In genomic region chr14:12657351-12657750, GRCm38 (mm10) we compare ENCODE assay signal across 19 mouse cellular contexts.
DNase-seq lines count a peak whose midpoint lies in the region; ATAC-seq and TF ChIP-seq lines count a peak whose summit lies in the region.
"Had no signal": no experiment of that assay in that cellular context is flagged by ENCODE, and none has a peak within 500 bp of the region (broad histone marks: within the 10 kb centered on the region; RNA-seq: fewer than 3 reads in every experiment).

No protein-coding gene starts in this region.

- no peaks in the 10 kb centered on the region for H3K4me1 ChIP-seq in lung, embryonic 14.5 days (ENCODE audit: insufficient read depth)
- H3K4me1 ChIP-seq: embryonic facial prominence, embryonic 10.5 days; lung, embryonic 15.5 days had no signal

- H3K27ac ChIP-seq in lung, embryonic 14.5 days (ENCODE audit: low read depth) = no peak overlapping the region
- H3K27ac ChIP-seq: embryonic facial prominence, embryonic 10.5 days; hindbrain, postnatal 0 days; left cerebral cortex, adult 2 months; lung, embryonic 15.5 days had no signal

- DNase-seq in heart, adult 11 months = peak; percentile 89
- DNase-seq in heart, postnatal 10 days = no peak
- DNase-seq in lung, embryonic 14.5 days = peak; percentile 4
- no peak for DNase-seq in lung, postnatal 36 days
- DNase-seq in c-Kit-positive CD71-negative TER-119-negative erythroid progenitor cells, embryonic 14.5 days (ENCODE audit: low read depth) = peak; percentile 6
- DNase-seq in kidney, postnatal 36 days = no peak
- DNase-seq in left cerebral cortex, adult 11 months (ENCODE audit: low spot score) = no peak
- DNase-seq: adrenal gland, adult 8-10 months; cerebellum, adult 9-10 months; heart, postnatal 4 days; kidney, postnatal 25 days; left cerebral cortex, postnatal 4 days; lung, postnatal 4 days had no signal

- ATAC-seq in lung, embryonic 14.5 days (ENCODE audit: insufficient read depth) = peak; percentile 35; the same call in 1 of the 2 replicates
- 0 out of 2 replicates have a peak, but pooled peaks have one; percentile 23 for ATAC-seq in megakaryocyte progenitor cell, adult 5-6 weeks (replicated peaks; ENCODE audit: poor library complexity)
- ATAC-seq: hindbrain, postnatal 0 days; intestine, embryonic 16.5 days had no signal

- intact Hi-C loops in heart, postnatal 10 days (cut with DNase I) = no loop called here

- H3K4me2 ChIP-seq in lung, embryonic 14.5 days = no peak overlapping the region
- H3K4me2 ChIP-seq: lung, embryonic 15.5 days had no signal

- no peak overlapping the region for H3K4me3 ChIP-seq in lung, embryonic 14.5 days (ENCODE audit: low read depth, low read length)
- H3K4me3 ChIP-seq: embryonic facial prominence, embryonic 10.5 days; left cerebral cortex, adult 2 months; lung, embryonic 15.5 days had no signal

- no peaks in the 10 kb centered on the region for H3K27me3 ChIP-seq in lung, embryonic 14.5 days (ENCODE audit: insufficient read depth, low read length)
- H3K27me3 ChIP-seq: lung, embryonic 15.5 days had no signal

- WGBS in lung, embryonic 14.5 days = 45% methylated on average over 4 of the region's 4 CpGs

- no peak overlapping the region for H3K9ac ChIP-seq in lung, embryonic 14.5 days
- H3K9ac ChIP-seq: lung, embryonic 15.5 days had no signal

- H3K9me3 ChIP-seq in lung, embryonic 14.5 days (ENCODE audit: low read depth, low read length) = no peaks in the 10 kb centered on the region
- H3K9me3 ChIP-seq: embryonic facial prominence, embryonic 10.5 days; lung, embryonic 15.5 days had no signal

- TF ChIP-seq CTCF in lung, embryonic 14.5 days (IDR thresholded peaks at IDR 0.05; ENCODE audit: low read depth) = no peak

- no peaks in the 10 kb centered on the region for H3K36me3 ChIP-seq in lung, embryonic 14.5 days (ENCODE audit: insufficient read depth)
- H3K36me3 ChIP-seq: embryonic facial prominence, embryonic 10.5 days; lung, embryonic 15.5 days had no signal

Comparison
In these comparisons a context has a peak if more than half of its experiments do, and no peak if none do; other contexts are left out.
1. DNase-seq: peak in heart, adult 11 months (single experiment), lung, embryonic 14.5 days (single experiment) and c-Kit-positive CD71-negative TER-119-negative erythroid progenitor cells, embryonic 14.5 days (single experiment); none in heart, postnatal 10 days (0 of 2), lung, postnatal 36 days (single experiment), kidney, postnatal 36 days (0 of 2) and left cerebral cortex, adult 11 months (single experiment).